Mouse (Mus musculus): ENCODE data around the gene Dnajc22. TPM values are rescaled to one million over a fixed set of nuclear protein-coding genes. Genes with fewer than 3 reads are reported as not detected.

Gene Dnajc22
- polyA plus RNA-seq, 1 experiment from 2014 or later: 14.1 TPM

- Histone ChIP-seq H3K9me3 (replicated peaks; ENCODE audit: control insufficient read depth, low read length) (no peaks in the 10 kb centered on the region), H3K4me2 (ENCODE audit: low read depth, low read length) (no peak overlapping the region), H3K4me3 (replicated peaks; ENCODE audit: low read length) (no peak overlapping the region), H3K9ac (ENCODE audit: low read length) (no peak overlapping the region), H3K27ac (ENCODE audit: low read length) (no peak overlapping the region), H3K27me3 (ENCODE audit: control insufficient read depth, insufficient read depth, low read length) (no peaks in the 10 kb centered on the region), H3K4me1 (ENCODE audit: control insufficient read depth, insufficient read depth, low read length) (peaks cover 8% of the 10 kb centered on the region; the same call in 1 of the 2 replicates), H3K36me3 (ENCODE audit: control insufficient read depth, insufficient read depth, low read length) (no peaks in the 10 kb centered on the region)
- WGBS: 11% methylated on average over 11 of the region's 11 CpGs
- ATAC-seq (ENCODE audit: insufficient read depth, low FRiP score): no peak
Measured at GRCm38 (mm10) chr15:99120814-99121213, 27.8 kb downstream of the Dnajc22 start.

GRCm38 (mm10) chr15:99122642-99123041, 29.7 kb downstream of the Dnajc22 start:
- H3K9me3 ChIP-seq (replicated peaks; ENCODE audit: control insufficient read depth, low read length): no peaks in the 10 kb centered on the region
- H3K9ac ChIP-seq (ENCODE audit: low read length): no peak overlapping the region
- H3K27ac ChIP-seq (ENCODE audit: low read length): no peak overlapping the region
- no peak overlapping the region for H3K4me3 ChIP-seq (replicated peaks; ENCODE audit: low read length)
- H3K27me3 ChIP-seq (ENCODE audit: control insufficient read depth, insufficient read depth, low read length): no peaks in the 10 kb centered on the region
- 44% methylated on average over 2 of the region's 2 CpGs for whole genome bisulfite sequencing
- no peak overlapping the region for H3K4me2 ChIP-seq (ENCODE audit: low read depth, low read length)
- peaks cover 9% of the 10 kb centered on the region for H3K4me1 ChIP-seq (ENCODE audit: control insufficient read depth, insufficient read depth, low read length)
- no peak for ATAC-seq (ENCODE audit: insufficient read depth, low FRiP score)
- H3K36me3 ChIP-seq (ENCODE audit: control insufficient read depth, insufficient read depth, low read length): no peaks in the 10 kb centered on the region

- Histone ChIP-seq H3K36me3 (ENCODE audit: control insufficient read depth, insufficient read depth, low read length) (no peaks in the 10 kb centered on the region), H3K4me1 (ENCODE audit: control insufficient read depth, insufficient read depth, low read length) (peaks cover 35% of the 10 kb centered on the region), H3K27me3 (ENCODE audit: control insufficient read depth, insufficient read depth, low read length) (no peaks in the 10 kb centered on the region), H3K9me3 (replicated peaks; ENCODE audit: control insufficient read depth, low read length) (no peaks in the 10 kb centered on the region), H3K4me3 (replicated peaks; ENCODE audit: low read length) (peak within 1 kb of the TSS; percentile 83), H3K27ac (ENCODE audit: low read length) (peak within 1 kb of the TSS; percentile 94), H3K9ac (ENCODE audit: low read length) (peak within 1 kb of the TSS; percentile 95), H3K4me2 (ENCODE audit: low read depth, low read length) (peak within 1 kb of the TSS; percentile 86)
- 2% methylated on average over 12 of the region's 12 CpGs for WGBS
- no peak for ATAC-seq (ENCODE audit: insufficient read depth, low FRiP score)
Measured at GRCm38 (mm10) chr15:99125711-99126080, 32.7 kb downstream of the Dnajc22 start, which contains the start of gene Spats2. TSS of gene Spats2 (plus strand) at chr15:99125916.

GRCm38 (mm10) chr15:99126081-99126815, 33.3 kb downstream of the Dnajc22 start:
- Histone ChIP-seq H3K36me3 (ENCODE audit: control insufficient read depth, insufficient read depth, low read length) (no peaks in the 10 kb centered on the region), H3K9ac (ENCODE audit: low read length) (peak overlapping the region; percentile 95), H3K4me2 (ENCODE audit: low read depth, low read length) (peak overlapping the region; percentile 86), H3K9me3 (replicated peaks; ENCODE audit: control insufficient read depth, low read length) (no peaks in the 10 kb centered on the region), H3K4me3 (replicated peaks; ENCODE audit: low read length) (peak overlapping the region; percentile 83), H3K27ac (ENCODE audit: low read length) (peak overlapping the region; percentile 94), H3K27me3 (ENCODE audit: control insufficient read depth, insufficient read depth, low read length) (no peaks in the 10 kb centered on the region), H3K4me1 (ENCODE audit: control insufficient read depth, insufficient read depth, low read length) (peaks cover 36% of the 10 kb centered on the region)
- peak; percentile 86 for ATAC-seq (ENCODE audit: insufficient read depth, low FRiP score)
- WGBS: under 1% methylated on average over 104 of the region's 115 CpGs

GRCm38 (mm10) chr15:99126816-99127365, 33.9 kb downstream of the Dnajc22 start:
- 0 out of 2 replicates have a peak, but pooled peaks have one; percentile 5 for ATAC-seq (ENCODE audit: insufficient read depth, low FRiP score)
- Histone ChIP-seq H3K27ac (ENCODE audit: low read length) (peak overlapping the region; percentile 94), H3K4me1 (ENCODE audit: control insufficient read depth, insufficient read depth, low read length) (peaks cover 36% of the 10 kb centered on the region), H3K9ac (ENCODE audit: low read length) (peak overlapping the region; percentile 95), H3K36me3 (ENCODE audit: control insufficient read depth, insufficient read depth, low read length) (no peaks in the 10 kb centered on the region), H3K9me3 (replicated peaks; ENCODE audit: control insufficient read depth, low read length) (no peaks in the 10 kb centered on the region), H3K4me3 (replicated peaks; ENCODE audit: low read length) (peak overlapping the region; percentile 83), H3K27me3 (ENCODE audit: control insufficient read depth, insufficient read depth, low read length) (no peaks in the 10 kb centered on the region), H3K4me2 (ENCODE audit: low read depth, low read length) (peak overlapping the region; percentile 86)
- WGBS: 1% methylated on average over 34 of the region's 35 CpGs

- ATAC-seq (ENCODE audit: insufficient read depth, low FRiP score): no peak
- Histone ChIP-seq H3K36me3 (ENCODE audit: control insufficient read depth, insufficient read depth, low read length) (no peaks in the 10 kb centered on the region), H3K4me3 (replicated peaks; ENCODE audit: low read length) (peak overlapping the region; percentile 83), H3K4me2 (ENCODE audit: low read depth, low read length) (peak overlapping the region; percentile 86), H3K4me1 (ENCODE audit: control insufficient read depth, insufficient read depth, low read length) (peaks cover 36% of the 10 kb centered on the region), H3K27me3 (ENCODE audit: control insufficient read depth, insufficient read depth, low read length) (no peaks in the 10 kb centered on the region), H3K9ac (ENCODE audit: low read length) (peak overlapping the region; percentile 23; the same call in 1 of the 2 replicates), H3K27ac (ENCODE audit: low read length) (no peak overlapping the region), H3K9me3 (replicated peaks; ENCODE audit: control insufficient read depth, low read length) (no peaks in the 10 kb centered on the region)
- 60% methylated on average over 6 of the region's 6 CpGs for WGBS
Measured at GRCm38 (mm10) chr15:99127851-99128522, 35.0 kb downstream of the Dnajc22 start.

GRCm38 (mm10) chr15:99129441-99129840, 36.5 kb downstream of the Dnajc22 start:
- Histone ChIP-seq H3K27me3 (ENCODE audit: control insufficient read depth, insufficient read depth, low read length) (no peaks in the 10 kb centered on the region), H3K4me2 (ENCODE audit: low read depth, low read length) (no peak overlapping the region), H3K27ac (ENCODE audit: low read length) (no peak overlapping the region; the same call in 1 of the 2 replicates), H3K4me3 (replicated peaks; ENCODE audit: low read length) (no peak overlapping the region), H3K9ac (ENCODE audit: low read length) (no peak overlapping the region), H3K4me1 (ENCODE audit: control insufficient read depth, insufficient read depth, low read length) (peaks cover 36% of the 10 kb centered on the region), H3K36me3 (ENCODE audit: control insufficient read depth, insufficient read depth, low read length) (no peaks in the 10 kb centered on the region), H3K9me3 (replicated peaks; ENCODE audit: control insufficient read depth, low read length) (no peaks in the 10 kb centered on the region)
- no peak for ATAC-seq (ENCODE audit: insufficient read depth, low FRiP score)
- 57% methylated on average over 11 of the region's 11 CpGs for WGBS

- Histone ChIP-seq H3K27ac (ENCODE audit: low read length) (no peak overlapping the region; the same call in 1 of the 2 replicates), H3K4me3 (replicated peaks; ENCODE audit: low read length) (no peak overlapping the region), H3K4me1 (ENCODE audit: control insufficient read depth, insufficient read depth, low read length) (peaks cover 34% of the 10 kb centered on the region), H3K27me3 (ENCODE audit: control insufficient read depth, insufficient read depth, low read length) (no peaks in the 10 kb centered on the region), H3K36me3 (ENCODE audit: control insufficient read depth, insufficient read depth, low read length) (no peaks in the 10 kb centered on the region), H3K4me2 (ENCODE audit: low read depth, low read length) (peak overlapping the region; percentile 1; the same call in 1 of the 2 replicates), H3K9ac (ENCODE audit: low read length) (peak overlapping the region; percentile 31; the same call in 1 of the 2 replicates), H3K9me3 (replicated peaks; ENCODE audit: control insufficient read depth, low read length) (no peaks in the 10 kb centered on the region)
- 56% methylated on average over 22 of the region's 22 CpGs for WGBS
- ATAC-seq (ENCODE audit: insufficient read depth, low FRiP score): no peak
Measured at GRCm38 (mm10) chr15:99129956-99130910, 37.3 kb downstream of the Dnajc22 start.

Measured in stomach, embryonic 16.5 days (tissue).